Mouse (Mus musculus) liver (tissue): ENCODE measurements around the gene Mat2b.
A peak's percentile ranks its signal among the peaks of the same experiment; 100 is the strongest.
"Not testable (repeated sequence)": the region's sequence is repeated elsewhere in the genome, so short reads cannot be mapped to it uniquely, and the experiment has no call there.

Experiments
- DNase-seq: peaks from one replicate; pipeline ENCODE4 v3.0.0-alpha.2; 2020; ENCODE audit warnings: mixed read lengths

Mat2b gene

GRCm38 (mm10) chr11:40695103-40695502, at the start of gene Mat2b:
Mat2b (minus strand) TSS chr11:40695203.
- no peak for DNase-seq

GRCm38 (mm10) chr11:40744348-40744747, 49.3 kb upstream of the Mat2b start:
- DNase-seq = no peak

GRCm38 (mm10) chr11:40741605-40742262, 46.7 kb upstream of the Mat2b start:
- DNase-seq = no peak

- DNase-seq = no peak
Observed at GRCm38 (mm10) chr11:40737369-40737768, 42.4 kb upstream of the Mat2b start.

- no peak for DNase-seq
Observed at GRCm38 (mm10) chr11:40734251-40734752, 39.3 kb upstream of the Mat2b start.

GRCm38 (mm10) chr11:40733339-40734174, 38.6 kb upstream of the Mat2b start, which contains the start of the genes Hmmr and Nudcd2:
Hmmr (minus strand) TSS chr11:40733422.
Nudcd2 (plus strand) TSS chr11:40733667.
- peak; percentile 95 for DNase-seq

- DNase-seq = no peak
Observed at GRCm38 (mm10) chr11:40732997-40733338, 38.0 kb upstream of the Mat2b start.

GRCm38 (mm10) chr11:40718324-40718723, 23.3 kb upstream of the Mat2b start:
- DNase-seq = no peak

- no peak for DNase-seq
Observed at GRCm38 (mm10) chr11:40715524-40715923, 20.5 kb upstream of the Mat2b start.

- no peak for DNase-seq
Observed at GRCm38 (mm10) chr11:40713858-40714257, 18.9 kb upstream of the Mat2b start.

- not testable (repeated sequence) for DNase-seq
Observed at GRCm38 (mm10) chr11:40709899-40710298, 14.9 kb upstream of the Mat2b start.

GRCm38 (mm10) chr11:40694311-40695087, 504 bp downstream of the Mat2b start:
- DNase-seq = peak; percentile 58

- DNase-seq = peak; percentile 72
Observed at GRCm38 (mm10) chr11:40693366-40693951, 1.5 kb downstream of the Mat2b start.

GRCm38 (mm10) chr11:40692511-40693365, 2.3 kb downstream of the Mat2b start:
- peak; percentile 95 for DNase-seq

GRCm38 (mm10) chr11:40692101-40692509, 2.9 kb downstream of the Mat2b start:
- DNase-seq = no peak

- peak; percentile 15 for DNase-seq
Observed at GRCm38 (mm10) chr11:40690444-40691127, 4.4 kb downstream of the Mat2b start.

GRCm38 (mm10) chr11:40683295-40683694, 11.7 kb downstream of the Mat2b start:
- no peak for DNase-seq

GRCm38 (mm10) chr11:40682456-40682855, 12.5 kb downstream of the Mat2b start:
- no peak for DNase-seq

GRCm38 (mm10) chr11:40677169-40677568, 17.8 kb downstream of the Mat2b start:
- DNase-seq = peak; percentile 45

- DNase-seq = no peak
Observed at GRCm38 (mm10) chr11:40675014-40675730, 19.8 kb downstream of the Mat2b start.
